Mouse (Mus musculus) olfactory bulb, adult 2 months (tissue): ENCODE data around the gene Gadd45b.

Experiments
- CTCF ChIP-seq: fragments of 200-500 bp; IDR thresholded peaks from 2 replicates; pipeline ENCODE4 v1.5.1; 2012; ENCODE audit warnings: low read depth, mild to moderate bottlenecking, low read length, moderate library complexity; ENCODE audit not compliant: insufficient read depth
- POLR2A ChIP-seq: fragments of 200-500 bp; IDR thresholded peaks from 2 replicates; pipeline ENCODE4 v1.6.1; 2012; ENCODE audit warnings: mild to moderate bottlenecking, low read depth, low read length, moderate library complexity; ENCODE audit not compliant: insufficient read depth

DNA sequence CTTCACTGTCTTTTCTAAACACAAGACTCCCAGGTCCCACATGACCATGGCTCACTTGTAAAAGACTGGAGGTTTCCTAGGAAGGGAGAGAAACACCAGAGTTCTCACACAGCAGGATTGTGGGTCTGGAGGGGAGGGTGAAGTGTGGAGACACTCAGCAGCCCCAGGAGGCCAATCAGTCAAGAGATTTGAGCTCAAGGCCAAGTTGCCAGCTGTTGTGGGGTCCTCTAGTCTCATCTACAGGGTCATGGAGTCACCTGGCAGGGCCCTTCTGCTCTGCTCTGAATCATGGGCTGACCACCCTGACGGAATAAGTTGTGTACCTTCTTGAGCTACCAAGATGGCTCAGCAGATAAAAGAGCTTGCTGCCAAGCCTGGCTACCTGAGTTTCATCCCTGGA, 43.8 kb downstream of the Gadd45b start:
- no peak for TF ChIP-seq POLR2A
- no peak for TF ChIP-seq CTCF
